ENCODE assay signal across 12 mouse cellular contexts in the genomic region with DNA sequence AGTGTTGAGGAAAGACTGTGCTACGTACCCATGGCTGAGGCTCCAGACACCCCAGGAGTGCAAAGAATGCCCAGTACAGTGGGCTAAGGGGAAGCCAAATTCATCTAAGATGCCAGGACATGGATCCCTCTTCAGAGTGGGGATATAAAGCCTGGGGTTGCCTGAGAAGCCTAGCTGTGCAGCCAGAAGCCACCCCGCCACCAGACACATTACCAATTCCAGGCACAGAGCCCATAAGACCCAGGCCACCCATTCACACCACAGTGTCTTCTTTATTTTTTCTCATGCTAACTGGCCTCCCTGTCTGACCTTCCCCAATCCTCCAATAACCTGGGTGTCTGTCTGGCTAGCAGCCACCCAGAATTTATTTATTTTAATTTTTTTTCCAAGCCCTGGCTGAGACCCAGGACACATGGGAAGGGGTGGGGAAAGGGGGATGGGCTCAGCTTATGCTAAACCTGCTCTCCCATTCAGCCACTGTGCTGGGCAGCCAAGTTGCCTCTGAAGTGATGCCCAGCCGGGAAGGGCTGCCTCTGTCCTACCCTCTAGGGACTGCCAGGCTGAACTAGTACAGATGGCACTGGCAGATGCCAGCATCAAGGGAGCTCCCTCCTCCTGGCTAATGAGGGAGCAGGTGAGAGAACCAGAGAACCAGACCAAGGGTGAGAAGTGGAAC.
A peak's percentile ranks its signal among the peaks of the same experiment; 100 is the strongest.
DNase-seq lines count a peak whose midpoint lies in the region; ATAC-seq and TF ChIP-seq lines count a peak whose summit lies in the region.
"Had no signal": no experiment of that assay in that cellular context is flagged by ENCODE, and none has a peak within 500 bp of the region (broad histone marks: within the 10 kb centered on the region; RNA-seq: fewer than 3 reads in every experiment).

No protein-coding gene starts in this region.

- H3K27me3 ChIP-seq in hindbrain, postnatal 0 days (ENCODE audit: insufficient read depth, low read length): no peaks in the 10 kb centered on the region
- H3K27me3 ChIP-seq in stomach, postnatal 0 days (ENCODE audit: control insufficient read depth, insufficient read depth, low read length): no peaks in the 10 kb centered on the region
- H3K27me3 ChIP-seq: heart, embryonic 13.5 days had no signal

- DNase-seq in layer of hippocampus, adult 11-12 months (ENCODE audit: low spot score): peak; percentile 20
- no peak for DNase-seq in layer of hippocampus, adult 9-10 months (ENCODE audit: low spot score)
- DNase-seq in brain, embryonic 14.5 days (ENCODE audit: low read depth): peak; percentile 94
- peak; percentile 67 to 83 for DNase-seq in cerebellum, postnatal 10 days
- peak; percentile 82 for DNase-seq in hindbrain, postnatal 0 days (ENCODE audit: low spot score)
- no peak for DNase-seq in gastrocnemius, postnatal 25 days
- no peak for DNase-seq in right cerebral cortex, postnatal 4 days
- DNase-seq in stomach, postnatal 0 days (ENCODE audit: low spot score): no peak
- DNase-seq: kidney, adult 2 months; thymus, postnatal 4 days had no signal

- TF ChIP-seq POLR2A in brain, embryonic 14.5 days (IDR thresholded peaks at IDR 0.05; ENCODE audit: borderline replicate concordance, extremely low read depth, insufficient read depth, insufficient read length, poor library complexity, severe bottlenecking): no peak

- TF ChIP-seq CTCF in brain, embryonic 14.5 days (IDR thresholded peaks at IDR 0.05; ENCODE audit: borderline replicate concordance, extremely low read depth, insufficient read depth, insufficient read length): no peak
- no peak for TF ChIP-seq CTCF in hindbrain, postnatal 0 days (IDR thresholded peaks at IDR 0.05; ENCODE audit: low read depth)
- no peak for TF ChIP-seq CTCF in stomach, postnatal 0 days (IDR thresholded peaks at IDR 0.05; ENCODE audit: low read depth)

- no peak overlapping the region for H3K27ac ChIP-seq in hindbrain, postnatal 0 days
- no peak overlapping the region for H3K27ac ChIP-seq in stomach, postnatal 0 days (replicated peaks)
- H3K27ac ChIP-seq: heart, embryonic 13.5 days; limb, embryonic 12.5 days had no signal

- H3K9me3 ChIP-seq in hindbrain, postnatal 0 days (ENCODE audit: low read length): no peaks in the 10 kb centered on the region
- no peaks in the 10 kb centered on the region for H3K9me3 ChIP-seq in stomach, postnatal 0 days (ENCODE audit: control insufficient read depth, low read length)
- H3K9me3 ChIP-seq: heart, embryonic 13.5 days; limb, embryonic 12.5 days had no signal

- H3K4me3 ChIP-seq in hindbrain, postnatal 0 days (ENCODE audit: low read length): no peak overlapping the region
- H3K4me3 ChIP-seq in stomach, postnatal 0 days (ENCODE audit: low read depth, low read length): no peak overlapping the region
- H3K4me3 ChIP-seq: heart, embryonic 13.5 days; limb, embryonic 12.5 days had no signal

- H3K4me1 ChIP-seq in hindbrain, postnatal 0 days (ENCODE audit: insufficient read depth, low read length): peaks cover 20% of the 10 kb centered on the region
- H3K4me1 ChIP-seq in stomach, postnatal 0 days (replicated peaks; ENCODE audit: control insufficient read depth, insufficient read depth): no peaks in the 10 kb centered on the region

- TF ChIP-seq EP300 in stomach, postnatal 0 days (optimal IDR thresholded peaks at IDR 0.05): no peak

- 27% methylated on average over 3 of the region's 3 CpGs for WGBS in hindbrain, postnatal 0 days
- WGBS in stomach, postnatal 0 days: 68% methylated on average over 3 of the region's 3 CpGs

- H3K4me2 ChIP-seq in hindbrain, postnatal 0 days (ENCODE audit: low read depth, low read length): no peak overlapping the region
- H3K4me2 ChIP-seq in stomach, postnatal 0 days (replicated peaks; ENCODE audit: low read depth): no peak overlapping the region
- H3K4me2 ChIP-seq: heart, embryonic 13.5 days; limb, embryonic 12.5 days had no signal

- H3K36me3 ChIP-seq in hindbrain, postnatal 0 days (ENCODE audit: insufficient read depth, low read length): no peaks in the 10 kb centered on the region
- H3K36me3 ChIP-seq in stomach, postnatal 0 days (ENCODE audit: control insufficient read depth, insufficient read depth, low read length): no peaks in the 10 kb centered on the region
- H3K36me3 ChIP-seq: heart, embryonic 13.5 days; limb, embryonic 12.5 days had no signal

- H3K9ac ChIP-seq in hindbrain, postnatal 0 days (replicated peaks; ENCODE audit: low read length): no peak overlapping the region
- no peak overlapping the region for H3K9ac ChIP-seq in stomach, postnatal 0 days (ENCODE audit: low read length)
- H3K9ac ChIP-seq: heart, embryonic 13.5 days; limb, embryonic 12.5 days had no signal

- ATAC-seq in hindbrain, postnatal 0 days: peak; percentile 89
- no peak for ATAC-seq in stomach, postnatal 0 days (ENCODE audit: low FRiP score, low TSS enrichment)

Comparison
In these comparisons a context has a peak if more than half of its experiments do, and no peak if none do; other contexts are left out.
1. DNase-seq: peak in layer of hippocampus, adult 11-12 months (single experiment), brain, embryonic 14.5 days (single experiment), cerebellum, postnatal 10 days (2 of 2) and hindbrain, postnatal 0 days (single experiment); none in layer of hippocampus, adult 9-10 months (single experiment), gastrocnemius, postnatal 25 days (single experiment), right cerebral cortex, postnatal 4 days (single experiment) and stomach, postnatal 0 days (single experiment).